Mouse (Mus musculus) kidney, postnatal 25 days (tissue): ENCODE results near the gene Pes1.
"Not testable (repeated sequence)": the region's sequence is repeated elsewhere in the genome, so short reads cannot be mapped to it uniquely, and the experiment has no call there.

ENCODE experiments used
- DNase-seq, 2 experiments: peaks; one replicate each; pipeline ENCODE4 v3.0.0; 2021; ENCODE audit warnings: mixed read lengths in 2 of 2

Pes1 gene

DNA sequence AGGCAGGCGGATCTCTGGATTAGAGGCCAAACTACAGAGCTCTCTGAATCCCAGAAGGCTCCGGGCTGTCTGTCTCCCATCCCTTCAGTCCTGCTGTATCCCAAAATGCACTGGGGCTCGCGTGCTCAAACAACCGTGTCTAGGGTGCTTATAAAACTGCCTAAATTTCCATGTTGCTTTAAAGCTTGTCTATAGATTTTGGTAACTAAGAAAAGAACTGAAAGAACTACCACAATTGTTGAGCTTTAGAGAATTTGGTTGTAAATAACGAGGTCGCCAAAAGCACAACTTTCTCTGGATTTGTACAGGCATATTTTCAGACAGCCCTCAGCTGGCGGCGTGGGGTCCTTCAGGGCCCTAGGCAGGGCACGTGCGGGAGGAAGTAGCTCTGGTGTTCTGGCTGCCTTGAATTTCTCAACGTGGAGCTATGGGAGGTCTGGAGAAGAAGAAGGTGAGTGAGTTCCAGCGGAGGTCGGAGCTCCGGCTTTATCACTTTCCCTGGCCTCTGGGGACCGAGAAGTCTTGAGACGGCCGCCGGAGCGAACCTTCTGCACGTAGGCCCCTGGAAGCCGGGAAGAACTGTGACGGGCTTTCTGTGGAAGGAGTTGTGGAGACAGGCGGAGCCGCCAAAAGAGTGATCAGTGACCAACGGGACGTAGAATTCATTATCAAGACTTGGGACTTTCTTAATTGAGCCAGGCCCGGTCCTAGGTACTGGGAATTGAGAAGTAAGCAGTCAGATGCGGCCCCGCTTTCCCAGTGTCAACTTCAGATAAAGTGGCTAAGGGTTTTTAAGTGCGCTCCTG lies at the start of gene Pes1:
TSS of gene Pes1 (plus strand) at position 366 of the 806 bp plus-strand sequence.
- peak; percentile 84 to 90 for DNase-seq

DNA sequence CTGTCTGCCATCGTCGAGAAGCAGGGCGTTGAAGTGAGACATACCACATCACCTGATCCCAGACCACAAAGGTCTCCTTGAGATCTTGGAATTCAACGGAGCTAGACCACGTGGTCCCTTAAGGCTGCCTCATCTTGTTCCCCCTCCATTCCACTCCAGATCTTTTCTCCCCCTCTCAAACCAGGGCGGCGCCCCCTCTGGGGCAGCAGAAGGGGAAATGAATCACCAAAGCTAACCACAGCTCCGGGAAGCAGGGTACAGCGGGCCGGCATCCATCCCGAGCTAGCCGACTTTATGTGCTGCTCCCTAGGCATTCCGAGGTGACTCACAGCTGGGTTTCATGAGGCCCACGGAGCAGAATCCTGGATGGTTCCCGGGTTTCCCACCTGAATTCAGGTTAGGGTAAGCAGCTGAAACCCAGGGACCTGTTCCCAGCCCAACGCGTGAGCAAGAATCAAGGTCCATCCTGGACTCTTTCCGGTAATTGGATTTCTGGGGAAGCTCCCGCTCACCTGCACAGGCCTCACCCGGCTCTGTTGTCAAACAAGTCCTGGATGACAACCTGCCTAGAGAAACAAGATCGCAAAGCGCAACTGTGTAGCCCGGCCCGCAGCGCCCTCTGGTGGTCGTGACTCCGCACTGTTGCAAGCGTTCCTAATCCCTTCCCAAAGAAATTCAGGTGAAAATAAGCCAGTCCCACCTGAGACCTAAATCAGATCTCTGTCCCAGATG lies 49.5 kb upstream of the Pes1 start, which contains the start of gene Slc35e4:
TSS of gene Slc35e4 (minus strand) at position 556 of the 732 bp plus-strand sequence.
- peak; percentile 85 to 92 for DNase-seq

DNA sequence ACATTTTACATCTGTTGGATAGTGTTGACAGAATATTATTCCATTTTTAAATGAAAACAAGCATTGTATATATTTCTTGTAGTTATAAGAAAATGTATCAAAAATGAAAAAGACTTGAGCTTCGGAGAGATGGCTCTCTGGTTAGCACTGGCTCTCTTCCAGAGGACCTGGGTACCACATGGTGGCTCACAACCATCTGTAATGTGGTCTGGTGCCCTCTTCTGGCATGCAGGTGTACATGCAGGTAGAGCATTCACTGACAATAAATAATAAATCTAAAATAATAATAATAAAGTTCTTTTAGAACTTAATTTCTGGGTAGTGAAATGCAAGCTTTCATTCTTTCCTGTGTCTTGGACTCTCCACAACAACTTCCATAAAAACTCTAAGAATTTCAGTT lies 45.0 kb upstream of the Pes1 start:
- peak in 1 of 2 experiments; percentile 54 for DNase-seq

DNA sequence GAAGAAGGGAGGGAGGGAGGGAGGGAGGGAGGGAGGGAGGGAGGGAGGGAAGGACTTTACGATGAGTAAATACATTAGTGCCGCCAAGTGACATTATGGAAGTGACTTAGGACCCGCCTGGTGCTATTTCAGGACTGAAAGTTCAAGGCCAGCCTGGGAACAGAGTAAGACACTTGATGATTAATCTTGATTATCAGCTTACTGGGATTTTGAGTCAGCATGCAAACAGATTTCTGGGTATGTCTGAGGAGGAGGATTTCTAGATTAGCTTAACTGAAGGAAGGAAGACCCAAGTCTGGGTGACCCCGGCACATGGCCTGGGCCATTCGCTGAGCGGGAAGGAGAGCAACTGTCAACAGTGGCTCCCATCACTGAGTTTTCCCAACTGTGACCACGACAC lies 43.3 kb upstream of the Pes1 start:
- no peak for DNase-seq

DNA sequence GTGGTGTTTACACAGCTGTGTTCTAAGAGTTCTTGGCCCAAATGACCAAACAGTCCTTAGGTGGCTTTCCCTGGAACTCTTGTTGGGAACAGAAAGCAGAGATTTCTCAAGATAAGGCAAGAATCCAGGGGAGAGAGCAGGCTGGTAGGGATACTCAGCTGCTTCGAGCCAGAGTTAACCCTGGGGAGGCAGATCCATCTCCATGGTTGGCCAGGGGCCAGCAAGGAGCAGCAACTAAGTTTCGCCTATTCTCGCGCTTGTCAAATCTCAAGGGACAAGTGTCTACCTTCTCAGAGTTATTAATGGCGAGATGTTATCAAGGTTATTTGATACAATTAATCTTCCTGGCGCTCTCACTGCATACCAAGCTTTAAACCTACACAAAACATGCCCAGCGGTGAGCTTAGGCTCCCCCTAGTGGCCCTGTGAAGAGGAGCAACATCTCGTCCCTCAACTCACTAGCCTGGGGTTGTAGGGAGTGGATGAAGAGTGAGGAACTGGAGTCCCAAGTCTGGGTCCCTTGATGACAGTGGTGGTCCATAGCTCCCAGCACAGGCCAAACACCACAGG lies 42.4 kb upstream of the Pes1 start:
- DNase-seq, result peak; percentile 55 to 68

DNA sequence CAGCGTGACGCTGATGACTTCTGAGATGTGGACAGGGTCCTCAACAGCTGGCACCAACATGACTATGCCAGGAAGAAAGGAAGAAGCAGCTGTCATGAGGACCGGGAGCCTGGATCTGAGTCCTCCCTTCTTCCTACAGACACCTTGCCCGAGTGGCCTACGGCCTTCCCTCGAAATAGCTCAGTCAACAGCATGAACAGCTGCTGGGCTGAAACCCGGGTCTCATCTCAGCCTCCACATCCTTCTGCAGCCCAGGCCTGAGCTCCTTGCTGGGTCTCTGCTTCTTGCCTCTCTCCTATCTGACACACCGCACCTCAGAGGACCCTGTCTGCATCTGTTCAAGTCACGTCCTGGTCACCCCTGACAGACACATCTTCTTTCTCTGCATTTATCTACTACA lies 41.7 kb upstream of the Pes1 start:
- peak in 1 of 2 experiments; percentile 35 for DNase-seq

DNA sequence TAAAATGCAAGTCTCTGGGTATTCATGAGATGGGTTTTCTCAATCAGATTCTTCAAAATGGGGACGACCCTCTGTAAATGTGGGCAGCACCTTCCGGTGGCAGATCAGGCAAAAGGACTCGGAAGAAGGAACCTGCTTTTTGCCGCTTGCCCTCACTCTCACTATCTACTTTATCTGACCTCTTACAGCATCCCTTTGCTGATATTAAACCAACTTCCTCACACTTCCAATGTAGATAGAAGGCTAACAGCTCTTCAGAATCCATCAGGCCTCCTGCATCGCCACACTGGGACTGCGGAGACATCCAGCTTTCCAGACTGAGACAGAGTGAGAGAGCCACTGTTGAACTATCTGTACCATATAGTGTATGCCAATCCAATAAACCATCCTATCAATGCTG lies 41.0 kb upstream of the Pes1 start:
- DNase-seq, result no peak

DNA sequence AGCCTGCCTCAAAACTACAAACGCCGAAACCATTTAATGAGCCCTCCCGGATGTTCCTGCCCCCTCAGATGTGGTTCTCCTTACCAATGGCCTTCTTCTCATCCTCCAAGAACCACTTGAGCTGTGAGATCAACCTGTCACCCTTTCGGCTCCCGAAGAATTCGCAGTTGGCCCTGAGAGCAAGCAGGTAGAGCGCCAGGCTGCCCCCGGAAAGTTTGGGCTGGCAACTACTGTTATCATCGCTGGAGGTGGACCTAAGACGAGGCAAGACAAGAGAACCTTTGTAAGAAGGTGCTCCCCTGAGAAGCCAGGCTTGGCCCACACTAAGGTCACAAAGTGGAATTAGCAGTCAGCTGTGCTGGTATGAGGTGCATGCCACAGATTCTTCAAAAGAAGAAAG lies 37.9 kb upstream of the Pes1 start:
- peak in 1 of 2 experiments; percentile 31 for DNase-seq

DNA sequence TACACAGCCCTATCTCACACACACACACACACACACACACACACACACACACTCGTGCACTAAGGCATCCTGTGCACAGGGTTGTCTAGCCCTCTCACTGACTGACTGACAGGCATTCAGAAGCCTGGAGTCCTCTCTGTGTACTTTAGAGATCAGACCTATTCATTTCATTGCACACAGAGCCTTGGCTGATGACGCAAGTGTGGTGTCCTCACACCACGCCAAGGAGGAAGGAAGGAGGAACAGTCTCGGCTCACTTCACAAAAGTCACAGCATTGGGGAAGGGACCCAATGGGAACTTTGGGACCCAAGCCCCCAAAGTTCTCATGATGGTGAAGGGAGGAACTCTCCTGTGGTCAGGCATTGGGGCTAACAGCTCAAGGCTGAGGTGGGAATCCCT lies 33.8 kb upstream of the Pes1 start:
- peak in 1 of 2 experiments; percentile 53 for DNase-seq

DNA sequence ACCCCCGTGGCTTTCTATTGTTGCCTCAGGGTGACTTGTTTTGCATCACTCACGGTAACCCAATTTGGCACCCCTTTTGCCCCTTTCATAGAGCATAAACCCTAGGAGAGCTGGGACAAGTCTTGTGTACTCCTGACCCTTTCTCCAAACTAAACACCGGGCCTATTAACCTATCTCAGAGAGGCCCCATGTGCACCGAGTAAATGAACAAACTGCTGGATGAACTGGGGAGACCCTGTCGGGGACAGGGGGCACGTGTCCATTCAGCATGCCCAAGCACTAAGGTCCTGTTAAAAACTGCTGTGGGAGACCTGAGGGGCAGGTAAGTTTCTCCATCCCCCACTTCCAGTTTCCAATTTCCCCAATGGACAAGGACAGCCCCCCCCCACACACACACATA lies 32.8 kb upstream of the Pes1 start:
- DNase-seq, result peak in 1 of 2 experiments; percentile 73

DNA sequence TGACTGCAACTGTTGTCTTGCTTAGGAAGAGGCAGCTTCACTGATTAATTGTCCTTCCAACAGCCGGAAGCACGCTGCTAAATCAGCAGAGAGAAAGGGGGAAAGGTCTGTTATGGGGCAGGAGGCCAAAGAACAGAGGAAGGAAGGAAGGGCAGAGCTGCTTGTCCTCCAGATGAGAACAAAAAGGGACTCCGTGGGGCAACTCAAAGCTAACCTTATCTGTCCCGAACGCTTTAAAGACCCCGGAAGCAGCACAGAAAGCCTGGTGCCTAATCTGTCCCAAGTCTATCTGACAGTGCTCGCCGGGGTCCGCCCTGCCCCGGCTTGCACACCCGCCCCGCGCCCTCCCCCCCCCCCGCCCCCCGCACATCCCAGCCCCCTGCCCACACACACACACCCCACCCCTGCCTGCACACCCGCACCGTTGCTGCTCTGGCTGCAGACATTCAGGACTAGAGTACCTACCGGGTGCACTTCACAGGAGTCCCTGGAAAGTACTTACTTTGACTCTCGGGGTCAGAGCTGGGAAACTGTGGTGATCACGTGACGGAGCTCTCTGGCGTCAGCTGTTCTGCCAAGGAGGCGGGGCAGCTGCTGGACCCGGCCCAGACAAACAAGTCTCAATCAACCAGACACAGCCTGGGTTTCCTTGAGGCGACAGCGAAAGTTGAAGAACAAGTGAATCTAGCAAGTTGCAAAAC lies 32.1 kb upstream of the Pes1 start, which contains the start of gene Tcn2:
TSS of gene Tcn2 (minus strand) at position 649 of the 701 bp plus-strand sequence.
- DNase-seq, result peak; percentile 97

DNA sequence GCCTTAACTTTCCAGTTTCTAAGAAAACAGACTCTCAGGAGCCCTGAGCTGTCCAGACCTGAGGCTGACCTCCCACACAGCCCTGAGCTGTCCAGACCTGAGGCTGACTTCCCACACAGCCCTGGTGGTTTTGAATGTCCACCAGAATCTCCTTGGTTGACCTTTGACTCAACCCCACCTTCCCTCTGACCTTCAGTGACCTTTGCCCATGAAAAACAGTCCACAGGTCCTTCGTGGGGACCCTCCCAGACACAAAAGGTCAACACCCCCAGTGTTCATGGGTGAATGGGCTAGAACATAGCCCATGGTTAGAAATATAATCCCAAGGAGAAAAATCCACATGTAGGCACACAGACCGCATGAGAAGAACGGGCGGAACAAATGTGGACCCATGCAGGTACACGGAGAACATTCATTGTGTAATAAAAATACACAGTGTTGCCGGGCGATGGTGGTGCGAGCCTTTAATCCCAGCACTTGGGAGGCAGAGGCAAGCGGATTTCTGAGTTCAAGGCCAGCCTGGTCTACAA lies 30.0 kb upstream of the Pes1 start:
- peak in 1 of 2 experiments; percentile 67 for DNase-seq

DNA sequence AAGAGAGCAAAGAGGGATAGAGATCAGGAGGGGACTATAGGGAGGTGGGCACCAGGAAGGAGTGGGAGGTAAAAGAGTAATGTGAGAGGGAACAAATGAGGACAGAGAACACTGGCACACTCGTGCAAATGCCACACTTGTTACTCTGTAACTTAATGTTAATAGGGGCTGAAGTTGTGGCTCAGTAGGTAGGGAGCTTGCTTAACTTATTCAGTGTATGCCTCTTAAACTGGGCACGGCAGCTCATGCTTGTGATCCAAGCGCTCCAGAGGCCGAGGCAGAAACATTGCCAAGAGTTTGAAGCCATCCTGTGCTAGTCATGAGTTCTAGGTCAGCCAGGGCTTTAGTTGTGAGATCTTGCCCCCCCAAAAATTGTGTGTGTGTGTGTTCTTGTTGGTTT lies 28.6 kb upstream of the Pes1 start:
- DNase-seq, result peak; percentile 50 to 74

DNA sequence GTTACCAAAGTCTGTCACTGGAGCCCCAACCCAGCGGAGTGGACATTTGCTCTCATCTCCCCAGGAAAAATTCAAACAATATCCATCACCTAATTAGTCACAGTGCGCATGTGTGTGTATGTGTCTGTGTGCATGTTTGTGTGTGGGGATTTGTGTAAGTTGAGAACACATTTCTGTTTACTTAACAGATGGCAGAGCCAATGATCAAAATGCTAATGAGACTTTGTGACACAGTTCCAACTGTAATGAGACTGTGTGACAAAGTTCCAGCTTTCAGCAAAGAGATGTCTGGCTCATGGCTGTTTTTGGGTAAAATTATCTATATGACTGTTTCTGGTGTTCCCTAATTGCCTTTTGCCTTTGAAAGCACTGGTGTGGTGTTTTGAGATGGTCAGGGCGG lies 27.5 kb upstream of the Pes1 start:
- no peak for DNase-seq

DNA sequence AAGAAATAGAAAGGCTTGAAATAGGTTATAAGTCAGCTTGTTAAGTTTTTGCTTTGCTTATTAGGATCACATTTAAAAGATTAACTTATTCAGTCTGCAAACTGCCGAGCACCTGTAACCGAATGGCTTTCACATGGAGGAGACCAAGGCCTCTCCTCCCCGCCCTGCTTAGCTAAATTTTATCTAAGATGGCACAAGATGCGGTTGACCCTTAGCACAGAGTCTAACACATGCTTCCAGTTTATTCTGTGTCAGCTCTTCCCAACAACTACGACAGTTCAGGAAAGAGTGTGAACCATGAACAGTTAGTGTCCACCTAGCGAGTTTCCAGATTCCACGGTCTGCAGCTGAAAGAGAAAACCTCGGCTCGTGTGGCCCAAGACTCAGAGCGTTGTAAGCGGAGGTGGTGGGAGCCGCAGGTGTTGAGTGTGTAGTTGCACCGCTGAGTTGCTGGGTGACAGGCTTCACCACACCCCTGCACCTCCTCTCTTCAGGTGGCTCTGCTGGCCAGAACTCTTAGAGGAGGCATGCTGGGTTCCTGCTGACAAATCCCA lies 26.4 kb upstream of the Pes1 start:
- peak; percentile 60 to 85 for DNase-seq

DNA sequence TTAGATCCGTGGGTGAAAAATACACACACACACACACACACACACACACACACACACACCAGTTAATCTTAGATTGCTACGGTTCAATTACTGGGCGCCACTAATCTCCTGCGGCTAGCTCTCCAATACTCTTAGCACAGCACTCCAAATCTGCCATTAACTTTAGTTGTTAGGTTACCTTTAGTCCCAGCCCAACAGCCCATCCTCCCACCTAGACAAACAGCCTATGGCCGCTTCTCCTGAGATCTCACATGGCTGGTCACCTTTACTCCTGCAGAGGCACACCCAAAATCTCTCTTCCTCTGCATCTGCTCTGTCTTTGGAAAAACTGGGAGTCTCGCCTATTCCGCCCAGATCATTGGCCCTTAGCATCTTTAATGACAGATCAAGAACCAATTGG lies 22.4 kb upstream of the Pes1 start:
- peak in 1 of 2 experiments; percentile 60 for DNase-seq

DNA sequence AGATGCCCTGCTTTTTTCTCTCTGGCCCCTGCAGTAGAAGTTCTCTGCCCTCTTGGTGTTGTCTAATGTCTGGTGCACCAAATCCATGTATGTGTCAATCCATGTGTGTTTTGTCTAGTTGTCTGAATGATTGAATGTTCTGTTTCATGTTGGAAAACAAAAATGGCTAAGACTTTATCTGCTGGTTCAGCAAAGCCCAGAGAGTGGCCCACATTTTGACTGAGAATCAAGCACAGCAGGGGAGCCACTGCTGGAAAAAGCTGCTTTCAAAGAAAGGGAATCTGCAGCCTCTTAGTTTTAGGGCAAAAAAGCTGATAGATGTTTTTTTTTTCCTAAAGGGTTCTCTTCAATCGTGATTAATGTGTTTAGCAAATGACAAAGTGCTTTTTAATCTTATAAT lies 17.4 kb upstream of the Pes1 start:
- DNase-seq, result no peak

DNA sequence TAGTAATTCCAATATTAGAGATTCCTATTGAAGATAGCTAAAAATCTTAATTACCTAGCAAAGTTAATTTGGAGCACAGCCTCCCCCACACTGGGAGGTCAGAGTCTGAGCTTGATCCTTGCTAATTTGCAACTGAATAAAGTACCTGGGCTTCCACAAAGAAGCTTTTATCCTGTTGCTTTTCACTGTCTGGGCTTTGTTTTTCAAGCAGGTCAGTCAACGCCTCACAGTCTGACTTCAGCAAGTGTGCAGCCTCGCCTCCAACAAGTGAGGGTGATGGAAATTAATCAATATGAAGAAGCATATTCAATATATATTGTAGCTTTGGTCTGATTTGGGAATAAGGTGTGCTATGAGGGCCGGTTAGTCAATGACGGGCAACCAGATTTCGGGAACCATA lies 8.9 kb upstream of the Pes1 start:
- not testable (repeated sequence) for DNase-seq

DNA sequence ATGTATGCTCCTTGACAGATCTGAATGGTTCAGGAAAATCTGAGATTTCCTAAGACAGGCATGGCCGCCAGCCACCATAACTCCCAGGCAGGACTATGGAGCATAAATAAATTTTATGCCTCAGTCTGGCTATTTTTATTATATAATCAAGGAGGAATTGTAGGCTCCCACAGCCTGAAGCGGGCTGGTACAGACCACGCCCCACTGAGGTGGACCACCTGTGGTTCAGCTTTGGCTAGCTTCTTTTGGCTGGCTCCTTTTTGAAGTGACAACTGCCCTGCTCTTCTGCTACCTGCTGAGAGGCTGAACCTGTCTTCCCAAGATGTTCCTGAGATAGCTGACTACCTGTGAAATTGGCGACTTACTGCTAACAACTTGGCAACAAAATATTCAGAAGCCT lies 8.4 kb upstream of the Pes1 start:
- DNase-seq, result peak in 1 of 2 experiments; percentile 18

DNA sequence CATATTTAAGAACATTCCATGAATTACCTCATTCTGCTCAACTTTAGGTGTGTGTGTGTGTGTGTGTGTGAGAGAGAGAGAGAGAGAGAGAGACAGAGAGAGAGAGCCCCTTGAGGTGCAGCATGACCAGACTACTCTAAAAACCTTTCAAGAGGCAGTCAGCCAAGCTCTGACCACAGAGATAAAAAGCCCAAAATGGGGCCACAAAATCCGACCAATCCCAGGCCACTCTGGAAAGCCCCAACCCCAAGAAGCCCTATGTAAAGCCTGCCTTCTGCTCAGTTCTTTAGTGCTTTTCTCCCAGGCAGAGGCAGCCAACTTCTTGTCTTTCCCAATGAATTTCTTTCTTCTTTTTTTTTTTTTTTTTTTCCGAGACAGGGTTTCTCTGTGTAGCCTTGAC lies 2.9 kb upstream of the Pes1 start:
- no peak for DNase-seq

DNA sequence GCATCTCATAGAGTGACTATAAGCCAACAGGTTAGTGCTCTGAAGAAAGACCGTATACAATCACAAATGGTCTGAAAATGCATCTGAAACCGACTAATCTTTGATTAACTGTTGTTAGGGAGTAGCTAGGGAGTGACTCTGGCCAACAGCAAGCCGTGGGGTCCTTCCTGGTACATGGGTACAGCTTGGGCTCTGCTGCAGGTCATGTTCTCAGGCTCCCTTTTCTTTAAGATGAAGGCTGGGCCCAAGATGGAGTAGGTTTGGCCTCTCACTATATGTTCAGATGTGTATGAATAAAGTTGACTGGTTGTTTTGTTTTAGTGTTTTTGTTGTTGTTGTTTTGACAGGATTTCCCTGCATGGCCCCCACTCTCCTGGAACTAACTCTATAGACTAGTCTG lies 2.0 kb upstream of the Pes1 start:
- peak in 1 of 2 experiments; percentile 7 for DNase-seq

DNA sequence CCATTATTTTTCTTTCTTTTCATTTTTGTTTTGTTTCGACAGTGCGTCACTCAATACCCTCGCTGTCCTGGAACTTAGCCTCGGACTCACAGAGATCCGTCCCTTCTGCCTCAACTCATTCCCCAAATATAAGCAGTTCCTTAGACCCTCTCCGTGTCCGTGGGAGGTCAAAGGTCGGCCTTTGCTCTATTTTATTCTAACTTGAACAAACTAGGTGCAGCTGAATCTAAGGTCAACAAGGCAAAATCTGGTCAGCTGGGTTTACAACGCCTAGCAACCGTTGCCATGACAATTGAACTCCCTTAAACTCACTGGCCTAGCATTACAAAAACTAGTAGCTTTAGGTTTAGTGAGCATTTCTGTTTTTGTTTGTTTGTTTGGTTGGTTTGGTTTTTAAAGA lies 620 bp upstream of the Pes1 start:
- DNase-seq, result peak; percentile 36 to 56
